Mouse (Mus musculus) small intestine, adult 2 months (tissue): ENCODE data around the gene Bcl2l2. TPM values are rescaled to one million over a fixed set of nuclear protein-coding genes. Genes with fewer than 3 reads are reported as not detected.

Source experiments
- H3K27ac ChIP-seq: fragments of 200-500 bp; 2 replicates; pipeline ENCODE4 v1.5.1; 2012; ENCODE audit warnings: low read depth, low read length, control low read depth, inconsistent platforms; ENCODE audit not compliant: insufficient read depth
- H3K27me3 ChIP-seq: fragments of 200-500 bp; 2 replicates; pipeline ENCODE4 v1.6.1; 2012; ENCODE audit warnings: mild to moderate bottlenecking, moderate library complexity, low read length, inconsistent platforms; ENCODE audit not compliant: control insufficient read depth, insufficient read depth
- H3K36me3 ChIP-seq: fragments of 200-500 bp; 2 replicates; pipeline ENCODE4 v1.6.1; 2012; ENCODE audit warnings: mild to moderate bottlenecking, low read length, control low read depth, inconsistent platforms; ENCODE audit not compliant: control insufficient read depth, insufficient read depth
- H3K4me1 ChIP-seq: fragments of 200-500 bp; 2 replicates; pipeline ENCODE4 v1.6.1; 2012; ENCODE audit warnings: low read length, inconsistent platforms, mixed read lengths; ENCODE audit not compliant: control insufficient read depth, insufficient read depth, insufficient read length
- H3K4me3 ChIP-seq: fragments of 200-500 bp; 2 replicates; pipeline ENCODE4 v1.5.1; 2012; ENCODE audit warnings: low read depth, mild to moderate bottlenecking, control low read depth, inconsistent platforms, low read length, moderate library complexity
- CTCF ChIP-seq: fragments of 200-500 bp; IDR thresholded peaks from 2 replicates; pipeline ENCODE4 v1.5.1; 2012; ENCODE audit warnings: low read depth, mild to moderate bottlenecking, control low read depth, inconsistent platforms, low read length, moderate library complexity, mixed read lengths; ENCODE audit not compliant: insufficient replicate concordance, insufficient read length; ENCODE audit errors: extremely low read depth
- POLR2A ChIP-seq: fragments of 200-500 bp; IDR thresholded peaks from 2 replicates; pipeline ENCODE4 v1.6.1; 2012; ENCODE audit warnings: low read depth, mild to moderate bottlenecking, control low read depth, inconsistent platforms, low read length, moderate library complexity
- WGBS: fragments of 180-500 bp; shearing (Covaris S2); methylation state at CpG from one replicate; pipeline ENCODE4 v1.1.7; 2018; 5-methylcytosine and 5-hydroxymethylcytosine counted together
- polyA plus RNA-seq: library from polyadenylated mRNA; depleted of rRNA; stranded (reverse); fragments of >200 nt; gene quantifications from 2 replicates; pipeline ENCODE4 v1.2.3, GENCODE M21; 2012

The Bcl2l2 gene
- polyA plus RNA-seq, 1 experiment, result 29.8 TPM

- TF ChIP-seq CTCF (no peak), POLR2A (no peak)
- WGBS, result 93% methylated on average over 3 of the region's 3 CpGs
- Histone ChIP-seq H3K27me3 (no peaks in the 10 kb centered on the region), H3K4me1 (peaks cover 2% of the 10 kb centered on the region; the same call in 1 of the 2 replicates), H3K27ac (peak within 1 kb of the TSS; percentile 35; the same call in 1 of the 2 replicates), H3K36me3 (peaks cover 11% of the 10 kb centered on the region), H3K4me3 (no peak within 1 kb of the TSS)
Observed at GRCm38 (mm10) chr14:54892200-54892599, 9.0 kb downstream of the Bcl2l2 start, which contains the start of gene Pabpn1. Gene Pabpn1 (plus strand): TSS chr14:54892500.

GRCm38 (mm10) chr14:54893651-54894181, 10.5 kb downstream of the Bcl2l2 start:
- peak overlapping the region; percentile 91 for H3K4me3 ChIP-seq
- no peaks in the 10 kb centered on the region for H3K27me3 ChIP-seq
- peaks cover 22% of the 10 kb centered on the region for H3K36me3 ChIP-seq
- TF ChIP-seq POLR2A (peak; percentile 61; the same call in 1 of the 2 replicates), CTCF (no peak)
- peaks cover 2% of the 10 kb centered on the region; the same call in 1 of the 2 replicates for H3K4me1 ChIP-seq
- peak overlapping the region; percentile 35; the same call in 1 of the 2 replicates for H3K27ac ChIP-seq
- under 1% methylated on average over 38 of the region's 38 CpGs for WGBS

- Histone ChIP-seq H3K27me3 (no peaks in the 10 kb centered on the region), H3K4me3 (peak overlapping the region; percentile 91), H3K27ac (peak overlapping the region; percentile 50), H3K4me1 (peaks cover 2% of the 10 kb centered on the region; the same call in 1 of the 2 replicates), H3K36me3 (peaks cover 22% of the 10 kb centered on the region)
- 1% methylated on average over 54 of the region's 54 CpGs for WGBS
- TF ChIP-seq POLR2A, result no peak
- no peak for TF ChIP-seq CTCF
Observed at GRCm38 (mm10) chr14:54894296-54895151, 11.3 kb downstream of the Bcl2l2 start.

GRCm38 (mm10) chr14:54897445-54897844, 14.3 kb downstream of the Bcl2l2 start:
- TF ChIP-seq CTCF (no peak), POLR2A (no peak)
- Histone ChIP-seq H3K27me3 (no peaks in the 10 kb centered on the region), H3K27ac (no peak overlapping the region), H3K4me1 (peaks cover 2% of the 10 kb centered on the region; the same call in 1 of the 2 replicates), H3K4me3 (no peak overlapping the region), H3K36me3 (peaks cover 22% of the 10 kb centered on the region)
- WGBS, result 60% methylated on average over 2 of the region's 2 CpGs

GRCm38 (mm10) chr14:54900383-54900782, 17.2 kb downstream of the Bcl2l2 start:
- Histone ChIP-seq H3K4me1 (no peaks in the 10 kb centered on the region; the same call in 1 of the 2 replicates), H3K4me3 (no peak overlapping the region), H3K36me3 (peaks cover 22% of the 10 kb centered on the region), H3K27ac (no peak overlapping the region), H3K27me3 (no peaks in the 10 kb centered on the region)
- TF ChIP-seq CTCF (0 out of 2 replicates have a peak, but pooled peaks have one; percentile 21), POLR2A (no peak)
- WGBS, result under 1% methylated on average over 3 of the region's 3 CpGs

- Histone ChIP-seq H3K4me1 (no peaks in the 10 kb centered on the region; the same call in 1 of the 2 replicates), H3K4me3 (no peak overlapping the region), H3K36me3 (no peaks in the 10 kb centered on the region; the same call in 1 of the 2 replicates), H3K27ac (no peak overlapping the region), H3K27me3 (no peaks in the 10 kb centered on the region)
- no peak for TF ChIP-seq CTCF
- no peak for TF ChIP-seq POLR2A
- 91% methylated on average over 4 of the region's 4 CpGs for WGBS
Observed at GRCm38 (mm10) chr14:54903641-54904040, 20.5 kb downstream of the Bcl2l2 start.

GRCm38 (mm10) chr14:54908682-54909081, 25.5 kb downstream of the Bcl2l2 start:
- Histone ChIP-seq H3K4me3 (no peak overlapping the region), H3K4me1 (peaks cover 6% of the 10 kb centered on the region), H3K27me3 (peaks cover 15% of the 10 kb centered on the region), H3K27ac (no peak overlapping the region), H3K36me3 (no peaks in the 10 kb centered on the region)
- WGBS, result 83% methylated on average over 7 of the region's 7 CpGs
- no peak for TF ChIP-seq POLR2A
- no peak for TF ChIP-seq CTCF
